Mouse (Mus musculus): ENCODE measurements at regions not wholly inside any gene's neighbourhood (a gene's known extent, or its start where the extent isn't known, plus 50 kb on each side); places are given as distances from the start of the nearest gene placed in this dataset.

DNA sequence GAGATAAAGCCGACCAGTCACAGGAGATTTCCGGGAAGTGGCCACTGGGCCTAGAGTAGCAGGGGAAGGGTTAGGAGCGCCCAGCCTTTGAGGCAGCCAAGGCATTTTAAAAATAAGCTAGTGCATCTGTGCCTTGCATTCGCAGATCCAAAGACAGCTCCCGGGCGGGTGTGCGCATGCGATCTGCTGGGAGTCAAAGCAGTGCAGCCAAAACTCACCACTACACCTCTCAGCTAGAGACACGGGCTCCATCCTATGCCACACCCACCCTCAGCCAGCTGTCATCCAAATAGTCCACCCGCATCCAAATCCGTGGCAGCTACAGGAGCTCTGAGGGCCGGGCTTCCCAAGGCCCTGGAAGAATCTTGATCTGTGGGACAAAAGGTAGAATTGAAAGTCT, 220.2 kb upstream of the Sulf2 start:
- TF ChIP-seq CTCF (IDR thresholded peaks at IDR 0.05; ENCODE audit: control insufficient read depth, insufficient read depth, insufficient replicate concordance, low read depth, low read length) = no peak
- no peak for TF ChIP-seq POLR2A (IDR thresholded peaks at IDR 0.05; ENCODE audit: control insufficient read depth, low read depth, low read length)
